Mouse (Mus musculus): ENCODE data around the gene Slc51b. TPM values are rescaled to one million over a fixed set of nuclear protein-coding genes. Genes with fewer than 3 reads are reported as not detected.

Gene Slc51b
- polyA plus RNA-seq, 1 experiment from 2014 or later = not detected

- no peaks in the 10 kb centered on the region for H3K4me1 ChIP-seq (replicated peaks; ENCODE audit: control insufficient read depth, insufficient read depth, low read length)
- H3K9ac ChIP-seq (ENCODE audit: low read depth, low read length) = no peak overlapping the region
- no peaks in the 10 kb centered on the region for H3K36me3 ChIP-seq (ENCODE audit: control insufficient read depth, insufficient read depth, low read length)
- WGBS = 74% methylated on average over 2 of the region's 2 CpGs
- no peaks in the 10 kb centered on the region for H3K9me3 ChIP-seq (ENCODE audit: control insufficient read depth, low read length)
- no peak for DNase-seq (ENCODE audit: low spot score)
- no peaks in the 10 kb centered on the region for H3K27me3 ChIP-seq (replicated peaks; ENCODE audit: control insufficient read depth, insufficient read depth, low read length)
- no peak overlapping the region for H3K4me3 ChIP-seq (ENCODE audit: low read depth, low read length)
- H3K4me2 ChIP-seq = no peak overlapping the region
- no peak overlapping the region for H3K27ac ChIP-seq (ENCODE audit: low read depth, low read length)
- no peak for ATAC-seq (replicated peaks; ENCODE audit: low FRiP score)
These were observed 4.8 kb upstream of the Slc51b start for GRCm38 (mm10) chr9:65427511-65427910.

GRCm38 (mm10) chr9:65424393-65424792, 1.6 kb upstream of the Slc51b start:
- DNase-seq (ENCODE audit: low spot score) = no peak
- 21% methylated on average over 3 of the region's 3 CpGs for WGBS
- H3K9ac ChIP-seq (ENCODE audit: low read depth, low read length) = no peak overlapping the region

GRCm38 (mm10) chr9:65419633-65420032, 3.1 kb downstream of the Slc51b start:
- WGBS = 79% methylated on average over 3 of the region's 3 CpGs

More at GRCm38 (mm10) chr9:65424393-65424792, 1.6 kb upstream of the Slc51b start:
- Histone ChIP-seq H3K4me2 (no peak overlapping the region), H3K27ac (ENCODE audit: low read depth, low read length) (no peak overlapping the region), H3K9me3 (ENCODE audit: control insufficient read depth, low read length) (no peaks in the 10 kb centered on the region), H3K4me1 (replicated peaks; ENCODE audit: control insufficient read depth, insufficient read depth, low read length) (no peaks in the 10 kb centered on the region), H3K27me3 (replicated peaks; ENCODE audit: control insufficient read depth, insufficient read depth, low read length) (no peaks in the 10 kb centered on the region), H3K36me3 (ENCODE audit: control insufficient read depth, insufficient read depth, low read length) (no peaks in the 10 kb centered on the region), H3K4me3 (ENCODE audit: low read depth, low read length) (no peak overlapping the region)
- no peak for ATAC-seq (replicated peaks; ENCODE audit: low FRiP score)

GRCm38 (mm10) chr9:65417738-65418137, 5.0 kb downstream of the Slc51b start:
- H3K9ac ChIP-seq (ENCODE audit: low read depth, low read length) = no peak overlapping the region
- ATAC-seq (replicated peaks; ENCODE audit: low FRiP score) (no peak), DNase-seq (ENCODE audit: low spot score) (no peak)
- H3K4me3 ChIP-seq (ENCODE audit: low read depth, low read length) = no peak overlapping the region
- no peaks in the 10 kb centered on the region for H3K36me3 ChIP-seq (ENCODE audit: control insufficient read depth, insufficient read depth, low read length)
- H3K27ac ChIP-seq (ENCODE audit: low read depth, low read length) = no peak overlapping the region
- H3K27me3 ChIP-seq (replicated peaks; ENCODE audit: control insufficient read depth, insufficient read depth, low read length) = no peaks in the 10 kb centered on the region
- no peak overlapping the region for H3K4me2 ChIP-seq
- H3K4me1 ChIP-seq (replicated peaks; ENCODE audit: control insufficient read depth, insufficient read depth, low read length) = no peaks in the 10 kb centered on the region
- no peaks in the 10 kb centered on the region for H3K9me3 ChIP-seq (ENCODE audit: control insufficient read depth, low read length)
- 46% methylated on average over 3 of the region's 3 CpGs for WGBS

More at GRCm38 (mm10) chr9:65419633-65420032, 3.1 kb downstream of the Slc51b start:
- DNase-seq (ENCODE audit: low spot score) (no peak), ATAC-seq (replicated peaks; ENCODE audit: low FRiP score) (no peak)
- Histone ChIP-seq H3K4me2 (no peak overlapping the region), H3K9me3 (ENCODE audit: control insufficient read depth, low read length) (no peaks in the 10 kb centered on the region), H3K36me3 (ENCODE audit: control insufficient read depth, insufficient read depth, low read length) (no peaks in the 10 kb centered on the region), H3K27me3 (replicated peaks; ENCODE audit: control insufficient read depth, insufficient read depth, low read length) (no peaks in the 10 kb centered on the region), H3K4me3 (ENCODE audit: low read depth, low read length) (no peak overlapping the region), H3K27ac (ENCODE audit: low read depth, low read length) (no peak overlapping the region), H3K9ac (ENCODE audit: low read depth, low read length) (no peak overlapping the region), H3K4me1 (replicated peaks; ENCODE audit: control insufficient read depth, insufficient read depth, low read length) (no peaks in the 10 kb centered on the region)

GRCm38 (mm10) chr9:65411326-65411725, 11.4 kb downstream of the Slc51b start:
- no peak overlapping the region for H3K4me2 ChIP-seq
- no peaks in the 10 kb centered on the region for H3K27me3 ChIP-seq (replicated peaks; ENCODE audit: control insufficient read depth, insufficient read depth, low read length)
- DNase-seq (ENCODE audit: low spot score) (no peak), ATAC-seq (replicated peaks; ENCODE audit: low FRiP score) (no peak)
- whole genome bisulfite sequencing = 75% methylated on average over 3 of the region's 3 CpGs
- H3K9me3 ChIP-seq (ENCODE audit: control insufficient read depth, low read length) = no peaks in the 10 kb centered on the region
- no peak overlapping the region for H3K4me3 ChIP-seq (ENCODE audit: low read depth, low read length)
- no peak overlapping the region for H3K9ac ChIP-seq (ENCODE audit: low read depth, low read length)
- H3K4me1 ChIP-seq (replicated peaks; ENCODE audit: control insufficient read depth, insufficient read depth, low read length) = no peaks in the 10 kb centered on the region
- H3K36me3 ChIP-seq (ENCODE audit: control insufficient read depth, insufficient read depth, low read length) = no peaks in the 10 kb centered on the region
- no peak overlapping the region for H3K27ac ChIP-seq (ENCODE audit: low read depth, low read length)

GRCm38 (mm10) chr9:65410378-65410777, 12.4 kb downstream of the Slc51b start:
- Histone ChIP-seq H3K27ac (ENCODE audit: low read depth, low read length) (no peak overlapping the region), H3K4me1 (replicated peaks; ENCODE audit: control insufficient read depth, insufficient read depth, low read length) (no peaks in the 10 kb centered on the region), H3K9me3 (ENCODE audit: control insufficient read depth, low read length) (no peaks in the 10 kb centered on the region), H3K27me3 (replicated peaks; ENCODE audit: control insufficient read depth, insufficient read depth, low read length) (no peaks in the 10 kb centered on the region), H3K4me3 (ENCODE audit: low read depth, low read length) (no peak overlapping the region), H3K36me3 (ENCODE audit: control insufficient read depth, insufficient read depth, low read length) (no peaks in the 10 kb centered on the region), H3K4me2 (no peak overlapping the region), H3K9ac (ENCODE audit: low read depth, low read length) (no peak overlapping the region)
- WGBS = 85% methylated on average over 8 of the region's 8 CpGs
- no peak for ATAC-seq (replicated peaks; ENCODE audit: low FRiP score)
- DNase-seq (ENCODE audit: low spot score) = no peak

- Histone ChIP-seq H3K27me3 (replicated peaks; ENCODE audit: control insufficient read depth, insufficient read depth, low read length) (no peaks in the 10 kb centered on the region), H3K9me3 (ENCODE audit: control insufficient read depth, low read length) (no peaks in the 10 kb centered on the region), H3K4me1 (replicated peaks; ENCODE audit: control insufficient read depth, insufficient read depth, low read length) (no peaks in the 10 kb centered on the region), H3K4me2 (no peak overlapping the region), H3K9ac (ENCODE audit: low read depth, low read length) (no peak overlapping the region), H3K36me3 (ENCODE audit: control insufficient read depth, insufficient read depth, low read length) (no peaks in the 10 kb centered on the region), H3K4me3 (ENCODE audit: low read depth, low read length) (no peak overlapping the region), H3K27ac (ENCODE audit: low read depth, low read length) (no peak overlapping the region)
- ATAC-seq (replicated peaks; ENCODE audit: low FRiP score) (no peak), DNase-seq (ENCODE audit: low spot score) (no peak)
- 63% methylated on average over 5 of the region's 5 CpGs for WGBS
These were observed 13.9 kb downstream of the Slc51b start for GRCm38 (mm10) chr9:65408871-65409295.

- WGBS = 61% methylated on average over 3 of the region's 3 CpGs
- ATAC-seq (replicated peaks; ENCODE audit: low FRiP score) (no peak), DNase-seq (ENCODE audit: low spot score) (no peak)
- Histone ChIP-seq H3K27me3 (replicated peaks; ENCODE audit: control insufficient read depth, insufficient read depth, low read length) (no peaks in the 10 kb centered on the region), H3K4me3 (ENCODE audit: low read depth, low read length) (no peak overlapping the region), H3K9me3 (ENCODE audit: control insufficient read depth, low read length) (no peaks in the 10 kb centered on the region), H3K4me1 (replicated peaks; ENCODE audit: control insufficient read depth, insufficient read depth, low read length) (no peaks in the 10 kb centered on the region), H3K9ac (ENCODE audit: low read depth, low read length) (no peak overlapping the region), H3K36me3 (ENCODE audit: control insufficient read depth, insufficient read depth, low read length) (no peaks in the 10 kb centered on the region), H3K4me2 (no peak overlapping the region), H3K27ac (ENCODE audit: low read depth, low read length) (no peak overlapping the region)
These were observed 14.9 kb downstream of the Slc51b start for GRCm38 (mm10) chr9:65407861-65408260.

GRCm38 (mm10) chr9:65407327-65407726, 15.4 kb downstream of the Slc51b start:
- 78% methylated on average over 5 of the region's 5 CpGs for WGBS

More at GRCm38 (mm10) chr9:65407327-65407726, 15.4 kb downstream of the Slc51b start:
- Histone ChIP-seq H3K9ac (ENCODE audit: low read depth, low read length) (no peak overlapping the region), H3K4me1 (replicated peaks; ENCODE audit: control insufficient read depth, insufficient read depth, low read length) (no peaks in the 10 kb centered on the region), H3K4me3 (ENCODE audit: low read depth, low read length) (no peak overlapping the region), H3K36me3 (ENCODE audit: control insufficient read depth, insufficient read depth, low read length) (no peaks in the 10 kb centered on the region), H3K27ac (ENCODE audit: low read depth, low read length) (no peak overlapping the region), H3K9me3 (ENCODE audit: control insufficient read depth, low read length) (no peaks in the 10 kb centered on the region), H3K4me2 (no peak overlapping the region), H3K27me3 (replicated peaks; ENCODE audit: control insufficient read depth, insufficient read depth, low read length) (no peaks in the 10 kb centered on the region)
- ATAC-seq (replicated peaks; ENCODE audit: low FRiP score) (no peak), DNase-seq (ENCODE audit: low spot score) (no peak)

All from liver, embryonic 11.5 days (tissue).